Mouse (Mus musculus): ENCODE results near the gene Tesmin. TPM values are rescaled to one million over a fixed set of nuclear protein-coding genes. Genes with fewer than 3 reads are reported as not detected.

Tesmin gene
- polyA plus RNA-seq, 1 experiment from 2014 or later, result 1.5 TPM

DNA sequence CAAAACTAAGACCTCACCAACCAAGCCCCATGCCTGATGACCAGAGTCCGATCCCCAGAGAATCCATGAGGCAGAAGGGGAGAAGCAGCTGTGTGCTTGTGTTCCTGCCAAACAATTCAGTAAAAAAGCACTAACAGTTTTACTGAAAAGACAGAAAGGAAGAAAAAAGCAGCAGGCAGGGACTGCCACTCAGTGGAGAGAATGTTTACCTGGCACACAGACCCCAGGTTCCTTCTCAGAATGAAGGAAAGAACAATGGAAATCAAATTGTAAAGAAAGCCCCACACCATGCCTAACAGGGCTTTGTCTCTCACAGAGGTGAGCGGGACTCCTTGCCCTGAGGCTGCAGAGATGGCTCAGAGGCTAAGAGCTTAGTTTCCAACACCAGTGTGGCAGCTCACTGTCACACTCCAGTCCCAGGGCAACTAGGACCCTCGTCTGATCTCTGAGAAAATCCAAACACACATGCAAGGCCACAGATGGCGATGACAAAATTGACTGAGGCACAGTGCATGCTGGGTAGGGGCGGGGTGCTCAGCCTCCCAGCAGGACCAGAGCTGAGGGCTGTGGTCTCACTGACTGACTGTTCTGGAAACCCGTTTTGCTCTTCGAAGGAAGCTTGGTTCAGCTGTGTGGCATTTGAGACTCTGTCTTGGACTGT, 40.6 kb downstream of the Tesmin start:
- H3K36me3 ChIP-seq (ENCODE audit: control insufficient read depth, insufficient read depth), result no peaks in the 10 kb centered on the region
- no peak overlapping the region for H3K4me3 ChIP-seq (ENCODE audit: low read length)
- H3K4me1 ChIP-seq (ENCODE audit: control insufficient read depth, insufficient read depth, low read length), result no peaks in the 10 kb centered on the region
- H3K9ac ChIP-seq (ENCODE audit: low read length), result no peak overlapping the region
- 61% methylated on average over 7 of the region's 7 CpGs for WGBS
- no peak overlapping the region for H3K27ac ChIP-seq (ENCODE audit: low read length)
- H3K27me3 ChIP-seq (ENCODE audit: control insufficient read depth, insufficient read depth, low read length), result no peaks in the 10 kb centered on the region
- no peak overlapping the region for H3K4me2 ChIP-seq (ENCODE audit: low read depth, low read length)
- ATAC-seq (replicated peaks; ENCODE audit: extremely low read depth, insufficient read depth, low FRiP score), result no peak
- no peaks in the 10 kb centered on the region for H3K9me3 ChIP-seq (replicated peaks; ENCODE audit: control insufficient read depth, low read length)

GRCm38 (mm10) chr19:3431066-3431465, 42.4 kb downstream of the Tesmin start:
- 69% methylated on average over 7 of the region's 7 CpGs for WGBS
- H3K9ac ChIP-seq (ENCODE audit: low read length), result no peak overlapping the region
- ATAC-seq (replicated peaks; ENCODE audit: extremely low read depth, insufficient read depth, low FRiP score), result 0 out of 2 replicates have a peak, but pooled peaks have one; percentile 46
- no peaks in the 10 kb centered on the region for H3K36me3 ChIP-seq (ENCODE audit: control insufficient read depth, insufficient read depth)
- H3K4me3 ChIP-seq (ENCODE audit: low read length), result no peak overlapping the region
- no peak overlapping the region for H3K4me2 ChIP-seq (ENCODE audit: low read depth, low read length)
- H3K4me1 ChIP-seq (ENCODE audit: control insufficient read depth, insufficient read depth, low read length), result no peaks in the 10 kb centered on the region
- H3K27me3 ChIP-seq (ENCODE audit: control insufficient read depth, insufficient read depth, low read length), result no peaks in the 10 kb centered on the region
- H3K27ac ChIP-seq (ENCODE audit: low read length), result no peak overlapping the region
- no peaks in the 10 kb centered on the region for H3K9me3 ChIP-seq (replicated peaks; ENCODE audit: control insufficient read depth, low read length)

GRCm38 (mm10) chr19:3431969-3432368, 43.3 kb downstream of the Tesmin start:
- no peak overlapping the region for H3K4me2 ChIP-seq (ENCODE audit: low read depth, low read length)
- H3K27ac ChIP-seq (ENCODE audit: low read length), result no peak overlapping the region
- H3K4me3 ChIP-seq (ENCODE audit: low read length), result no peak overlapping the region
- ATAC-seq (replicated peaks; ENCODE audit: extremely low read depth, insufficient read depth, low FRiP score), result no peak
- H3K9me3 ChIP-seq (replicated peaks; ENCODE audit: control insufficient read depth, low read length), result no peaks in the 10 kb centered on the region
- H3K36me3 ChIP-seq (ENCODE audit: control insufficient read depth, insufficient read depth), result no peaks in the 10 kb centered on the region
- 38% methylated on average over 2 of the region's 2 CpGs for WGBS
- H3K27me3 ChIP-seq (ENCODE audit: control insufficient read depth, insufficient read depth, low read length), result no peaks in the 10 kb centered on the region
- H3K4me1 ChIP-seq (ENCODE audit: control insufficient read depth, insufficient read depth, low read length), result no peaks in the 10 kb centered on the region
- no peak overlapping the region for H3K9ac ChIP-seq (ENCODE audit: low read length)

DNA sequence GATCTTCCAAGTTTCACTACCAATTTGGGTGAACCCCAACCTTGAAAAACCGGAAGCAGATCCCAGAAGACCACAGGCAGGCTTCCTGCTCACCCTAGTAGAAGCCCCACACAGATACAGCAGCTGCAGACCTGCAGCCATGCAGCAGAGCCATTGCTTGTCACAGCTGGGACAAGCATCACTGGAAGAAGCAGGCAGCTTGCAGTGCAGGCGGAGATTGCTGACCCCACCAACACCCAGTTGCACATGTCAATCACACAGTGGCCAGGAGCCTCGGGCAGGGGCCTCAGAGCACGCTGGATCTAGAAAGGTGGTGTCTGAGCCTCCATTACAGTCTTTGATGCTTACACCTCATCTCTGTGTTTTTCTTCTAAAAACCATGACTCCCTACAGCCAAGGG, 45.5 kb downstream of the Tesmin start:
- Histone ChIP-seq H3K27ac (ENCODE audit: low read length) (no peak overlapping the region), H3K9ac (ENCODE audit: low read length) (no peak overlapping the region), H3K9me3 (replicated peaks; ENCODE audit: control insufficient read depth, low read length) (no peaks in the 10 kb centered on the region), H3K4me3 (ENCODE audit: low read length) (no peak overlapping the region), H3K36me3 (ENCODE audit: control insufficient read depth, insufficient read depth) (no peaks in the 10 kb centered on the region), H3K4me2 (ENCODE audit: low read depth, low read length) (no peak overlapping the region), H3K4me1 (ENCODE audit: control insufficient read depth, insufficient read depth, low read length) (no peaks in the 10 kb centered on the region), H3K27me3 (ENCODE audit: control insufficient read depth, insufficient read depth, low read length) (no peaks in the 10 kb centered on the region; the same call in 1 of the 2 replicates)
- no peak for ATAC-seq (replicated peaks; ENCODE audit: extremely low read depth, insufficient read depth, low FRiP score)
- WGBS, result 36% methylated on average over 4 of the region's 4 CpGs

DNA sequence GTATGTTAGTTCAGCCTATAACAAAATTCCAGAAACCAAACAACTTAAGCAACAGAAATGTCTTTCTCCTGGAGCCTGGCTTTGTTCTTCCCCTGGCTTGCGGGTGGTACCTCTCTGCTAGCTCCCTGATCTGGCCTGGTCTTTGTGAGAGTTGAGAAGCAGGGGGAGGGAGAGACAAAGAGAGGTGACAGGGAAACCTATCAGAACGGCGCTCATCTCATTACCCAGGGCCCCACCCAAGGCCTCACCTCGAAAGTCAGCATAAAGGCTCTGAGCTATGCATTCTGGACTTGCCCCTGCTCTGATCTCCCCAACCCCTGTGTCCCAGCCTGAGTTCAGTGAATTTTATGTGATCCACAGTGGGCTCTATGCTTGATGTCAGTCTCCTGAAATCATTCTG, 46.0 kb downstream of the Tesmin start:
- Histone ChIP-seq H3K4me1 (ENCODE audit: control insufficient read depth, insufficient read depth, low read length) (no peaks in the 10 kb centered on the region), H3K27ac (ENCODE audit: low read length) (no peak overlapping the region), H3K27me3 (ENCODE audit: control insufficient read depth, insufficient read depth, low read length) (no peaks in the 10 kb centered on the region; the same call in 1 of the 2 replicates), H3K4me3 (ENCODE audit: low read length) (no peak overlapping the region), H3K4me2 (ENCODE audit: low read depth, low read length) (no peak overlapping the region), H3K9me3 (replicated peaks; ENCODE audit: control insufficient read depth, low read length) (no peaks in the 10 kb centered on the region), H3K9ac (ENCODE audit: low read length) (no peak overlapping the region), H3K36me3 (ENCODE audit: control insufficient read depth, insufficient read depth) (no peaks in the 10 kb centered on the region)
- no peak for ATAC-seq (replicated peaks; ENCODE audit: extremely low read depth, insufficient read depth, low FRiP score)
- WGBS, result 39% methylated on average over 4 of the region's 4 CpGs

DNA sequence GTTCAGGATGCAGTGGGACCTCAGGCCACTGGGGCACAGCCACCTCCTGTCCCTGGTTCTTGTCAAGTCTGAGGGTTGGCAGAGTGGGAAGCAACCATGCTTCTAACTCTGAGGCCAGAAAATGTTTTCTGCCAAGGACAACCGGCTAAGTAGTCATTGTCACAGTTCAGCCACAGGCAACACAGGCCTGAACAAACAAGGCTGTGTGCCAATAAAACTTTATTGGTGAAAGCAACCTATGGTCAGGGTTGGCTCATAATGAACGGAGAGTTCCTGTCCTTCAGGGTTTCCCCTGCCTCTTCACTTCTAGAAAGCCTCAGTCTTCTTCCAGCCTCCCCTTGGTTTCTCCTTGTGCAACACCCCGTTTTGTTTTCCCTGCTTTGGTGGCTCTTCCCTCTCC, 47.2 kb downstream of the Tesmin start:
- H3K36me3 ChIP-seq (ENCODE audit: control insufficient read depth, insufficient read depth), result no peaks in the 10 kb centered on the region
- H3K9ac ChIP-seq (ENCODE audit: low read length), result no peak overlapping the region
- no peak overlapping the region for H3K27ac ChIP-seq (ENCODE audit: low read length)
- ATAC-seq (replicated peaks; ENCODE audit: extremely low read depth, insufficient read depth, low FRiP score), result no peak
- H3K27me3 ChIP-seq (ENCODE audit: control insufficient read depth, insufficient read depth, low read length), result no peaks in the 10 kb centered on the region; the same call in 1 of the 2 replicates
- H3K4me3 ChIP-seq (ENCODE audit: low read length), result no peak overlapping the region
- no peak overlapping the region for H3K4me2 ChIP-seq (ENCODE audit: low read depth, low read length)
- WGBS, result 82% methylated on average over 3 of the region's 3 CpGs
- H3K4me1 ChIP-seq (ENCODE audit: control insufficient read depth, insufficient read depth, low read length), result no peaks in the 10 kb centered on the region
- no peaks in the 10 kb centered on the region for H3K9me3 ChIP-seq (replicated peaks; ENCODE audit: control insufficient read depth, low read length)

GRCm38 (mm10) chr19:3436840-3437239, 48.2 kb downstream of the Tesmin start:
- 48% methylated on average over 9 of the region's 9 CpGs for WGBS

DNA sequence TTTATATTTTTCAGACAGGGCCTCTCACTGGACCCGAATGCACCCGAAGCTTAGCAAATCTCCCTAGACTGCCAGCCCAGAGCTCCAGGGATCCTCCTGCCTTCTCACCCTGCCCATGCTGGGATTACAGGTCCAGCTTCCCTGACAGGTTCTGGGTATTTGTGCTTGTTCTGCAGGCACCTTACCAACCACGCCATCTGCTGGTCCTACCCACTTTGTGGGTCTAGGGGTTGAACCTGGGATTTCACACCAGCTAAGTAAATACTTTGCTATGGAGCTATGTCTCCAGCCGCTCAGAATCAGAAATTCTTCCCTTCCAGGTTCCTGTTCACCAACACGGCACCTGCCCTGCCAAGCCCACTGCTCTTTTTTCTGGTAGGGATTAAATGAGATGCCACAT, 49.3 kb downstream of the Tesmin start:
- H3K9ac ChIP-seq (ENCODE audit: low read length), result no peak overlapping the region
- H3K4me2 ChIP-seq (ENCODE audit: low read depth, low read length), result no peak overlapping the region
- no peaks in the 10 kb centered on the region for H3K9me3 ChIP-seq (replicated peaks; ENCODE audit: control insufficient read depth, low read length)
- H3K36me3 ChIP-seq (ENCODE audit: control insufficient read depth, insufficient read depth), result no peaks in the 10 kb centered on the region
- ATAC-seq (replicated peaks; ENCODE audit: extremely low read depth, insufficient read depth, low FRiP score), result no peak
- no peaks in the 10 kb centered on the region for H3K4me1 ChIP-seq (ENCODE audit: control insufficient read depth, insufficient read depth, low read length)
- H3K4me3 ChIP-seq (ENCODE audit: low read length), result no peak overlapping the region
- peaks cover 2% of the 10 kb centered on the region for H3K27me3 ChIP-seq (ENCODE audit: control insufficient read depth, insufficient read depth, low read length)
- H3K27ac ChIP-seq (ENCODE audit: low read length), result no peak overlapping the region
- WGBS, result 63% methylated on average over 5 of the region's 5 CpGs

More at GRCm38 (mm10) chr19:3436840-3437239, 48.2 kb downstream of the Tesmin start:
- Histone ChIP-seq H3K27me3 (ENCODE audit: control insufficient read depth, insufficient read depth, low read length) (no peaks in the 10 kb centered on the region; the same call in 1 of the 2 replicates), H3K36me3 (ENCODE audit: control insufficient read depth, insufficient read depth) (no peaks in the 10 kb centered on the region), H3K27ac (ENCODE audit: low read length) (no peak overlapping the region), H3K4me2 (ENCODE audit: low read depth, low read length) (no peak overlapping the region), H3K9me3 (replicated peaks; ENCODE audit: control insufficient read depth, low read length) (no peaks in the 10 kb centered on the region), H3K4me1 (ENCODE audit: control insufficient read depth, insufficient read depth, low read length) (no peaks in the 10 kb centered on the region), H3K9ac (ENCODE audit: low read length) (no peak overlapping the region), H3K4me3 (ENCODE audit: low read length) (no peak overlapping the region)
- 0 out of 2 replicates have a peak, but pooled peaks have one; percentile 37 for ATAC-seq (replicated peaks; ENCODE audit: extremely low read depth, insufficient read depth, low FRiP score)

DNA sequence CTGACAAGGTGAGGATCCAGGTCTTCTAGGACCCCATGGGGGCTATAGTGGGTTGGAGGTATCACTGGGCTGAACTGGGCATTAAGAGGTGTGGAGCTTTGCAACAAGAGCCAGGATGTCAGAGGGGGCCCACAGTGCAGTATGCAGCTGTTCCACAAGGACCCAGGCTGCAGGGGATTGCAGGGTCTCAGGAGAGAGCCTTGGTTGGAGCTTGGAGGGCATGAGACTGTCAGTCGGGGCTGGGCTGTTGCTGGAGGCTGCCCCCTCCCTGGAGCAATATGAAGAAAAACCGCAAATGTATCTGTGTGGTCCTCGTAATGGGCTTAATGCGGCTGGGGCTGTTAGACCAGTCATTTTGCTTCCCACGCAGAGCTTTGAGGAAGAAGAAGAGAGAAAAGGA, 52.0 kb downstream of the Tesmin start:
- H3K4me2 ChIP-seq (ENCODE audit: low read depth, low read length), result 0 out of 2 replicates have a peak overlapping the region, but pooled peaks have one; percentile 4
- peak overlapping the region; percentile 15 for H3K4me3 ChIP-seq (ENCODE audit: low read length)

More for the DNA sequence above, 52.0 kb downstream of the Tesmin start:
- WGBS, result 66% methylated on average over 5 of the region's 5 CpGs
- no peaks in the 10 kb centered on the region for H3K9me3 ChIP-seq (replicated peaks; ENCODE audit: control insufficient read depth, low read length)
- H3K9ac ChIP-seq (ENCODE audit: low read length), result no peak overlapping the region
- H3K36me3 ChIP-seq (ENCODE audit: control insufficient read depth, insufficient read depth), result no peaks in the 10 kb centered on the region
- peak overlapping the region; percentile 41; the same call in 1 of the 2 replicates for H3K27ac ChIP-seq (ENCODE audit: low read length)
- no peak for ATAC-seq (replicated peaks; ENCODE audit: extremely low read depth, insufficient read depth, low FRiP score)
- no peaks in the 10 kb centered on the region for H3K4me1 ChIP-seq (ENCODE audit: control insufficient read depth, insufficient read depth, low read length)
- H3K27me3 ChIP-seq (ENCODE audit: control insufficient read depth, insufficient read depth, low read length), result peaks cover 2% of the 10 kb centered on the region
